Mouse (Mus musculus) C3H10T1/2 (cell line): Measurements from ENCODE around the gene Gm4952. TPM values are rescaled to one million over a fixed set of nuclear protein-coding genes. Genes with fewer than 3 reads are reported as not detected.

Source experiments
- polyA plus RNA-seq, 2 experiments: library from polyadenylated mRNA; unstranded; fragments of >200 nt; fragmentation: generic; extraction: Trizol; gene quantifications; one replicate each; pipeline ENCODE4 v1.2.1; 2012; ENCODE audit warnings: missing spikeins in 2 of 2

Gm4952 gene
- under 1 TPM; 0.04 to 0.05 TPM for polyA plus RNA-seq

GRCm38 (mm10) chr19:12599674-12600073 is at the start of gene Gm4952:
Gm4952 (plus strand) TSS chr19:12599974.

GRCm38 (mm10) chr19:12633176-12633575 is 33.4 kb downstream of the Gm4952 start, which contains the start of gene Glyat:
Glyat (plus strand) TSS chr19:12633308.

GRCm38 (mm10) chr19:12670139-12670538 is 70.4 kb downstream of the Gm4952 start, which contains the start of gene Olfr1442:
Olfr1442 (plus strand) TSS chr19:12670439.

GRCm38 (mm10) chr19:12677812-12678211 is 78.0 kb downstream of the Gm4952 start, which contains the start of gene Olfr1443:
Olfr1443 (plus strand) TSS chr19:12678112.

Other genes with a start within 250 kb of the Gm4952 start
- gene Olfr1440, start 212.7 kb upstream of the Gm4952 start, polyA plus RNA-seq, result not detected
- not detected for gene Olfr1441, start 182.5 kb upstream of the Gm4952 start, polyA plus RNA-seq
- not detected for gene Pfpl, start 172.1 kb upstream of the Gm4952 start, polyA plus RNA-seq
- under 1 TPM in 1 of 2 experiments, not detected in 1; 0.05 TPM for gene Mpeg1, start 139.2 kb upstream of the Gm4952 start, polyA plus RNA-seq
- 1 to 10 TPM; 1.8 to 8.0 TPM for gene Dtx4, start 98.5 kb upstream of the Gm4952 start, polyA plus RNA-seq
- 1 to 10 TPM; 3.0 to 6.9 TPM for gene Fam111a, start 54.2 kb upstream of the Gm4952 start, polyA plus RNA-seq
- under 1 TPM; 0.02 TPM for gene Glyat, start 33.3 kb downstream of the Gm4952 start, polyA plus RNA-seq
- not detected for gene Olfr1442, start 70.5 kb downstream of the Gm4952 start, polyA plus RNA-seq
- not detected for gene Olfr1443, start 78.1 kb downstream of the Gm4952 start, polyA plus RNA-seq
- gene Keg1, start 95.8 kb downstream of the Gm4952 start, polyA plus RNA-seq, result not detected
- gene Cntf, start 165.7 kb downstream of the Gm4952 start, polyA plus RNA-seq, result 1 to 10 TPM in 1 of 2 experiments, under 1 TPM in 1; 0.04 to 1.7 TPM
- 10 to 100 TPM in 1 of 2 experiments, 1 to 10 TPM in 1; 6.0 to 19.4 TPM for gene Zfp91, start 196.2 kb downstream of the Gm4952 start, polyA plus RNA-seq
- under 1 TPM; 0.23 to 0.51 TPM for gene Lpxn, start 196.2 kb downstream of the Gm4952 start, polyA plus RNA-seq
- not detected for gene Gm5244, start 246.7 kb downstream of the Gm4952 start, polyA plus RNA-seq